Mouse (Mus musculus) heart, embryonic 12.5 days (tissue): ENCODE data around the gene Map3k4. TPM values are rescaled to one million over a fixed set of nuclear protein-coding genes. Genes with fewer than 3 reads are reported as not detected.
A peak's percentile ranks its signal among the peaks of the same experiment; 100 is the strongest.

ENCODE experiments used
- ATAC-seq: fragments of 200-750 bp; cut with Nextera tagmentation; 2 replicates; pipeline ENCODE4 v1.8.0; 2017; ENCODE audit warnings: moderate TSS enrichment, moderate library complexity; ENCODE audit not compliant: insufficient number of reproducible peaks, low FRiP score
- H3K27ac ChIP-seq: fragments of 300-500 bp; sonication (generic); 2 replicates; pipeline ENCODE4 v1.5.1; 2016; ENCODE audit warnings: mild to moderate bottlenecking, moderate library complexity; ENCODE audit not compliant: poor library complexity, severe bottlenecking
- H3K27me3 ChIP-seq: fragments of 300-500 bp; sonication (generic); replicated peaks from 2 replicates; pipeline ENCODE4 v1.6.1; 2016; ENCODE audit warnings: mild to moderate bottlenecking, moderate library complexity
- H3K36me3 ChIP-seq: fragments of 300-500 bp; sonication (generic); 2 replicates; pipeline ENCODE4 v1.6.1; 2016; ENCODE audit warnings: mild to moderate bottlenecking, moderate library complexity
- H3K4me1 ChIP-seq: fragments of 300-500 bp; sonication (generic); replicated peaks from 2 replicates; pipeline ENCODE4 v1.6.1; 2016; ENCODE audit warnings: mild to moderate bottlenecking
- H3K4me2 ChIP-seq: fragments of 300-500 bp; sonication (generic); 2 replicates; pipeline ENCODE4 v1.6.1; 2016; ENCODE audit warnings: mild to moderate bottlenecking, moderate library complexity
- H3K4me3 ChIP-seq: fragments of 300-500 bp; sonication (generic); 2 replicates; pipeline ENCODE4 v1.5.1; 2016; ENCODE audit warnings: mild to moderate bottlenecking
- H3K9ac ChIP-seq: fragments of 300-500 bp; sonication (generic); 2 replicates; pipeline ENCODE4 v1.6.1; 2016; ENCODE audit warnings: mild to moderate bottlenecking, moderate library complexity
- H3K9me3 ChIP-seq: fragments of 300-500 bp; sonication (generic); replicated peaks from 2 replicates; pipeline ENCODE4 v1.6.1; 2016; ENCODE audit warnings: mild to moderate bottlenecking, moderate library complexity
- WGBS: fragments of 180-500 bp; shearing (Covaris S2); methylation state at CpG from one replicate; pipeline ENCODE4 v1.1.7; 2016; 5-methylcytosine and 5-hydroxymethylcytosine counted together
- polyA plus RNA-seq: library from polyadenylated mRNA; unstranded; fragments of >200 nt; fragmentation: Nextera tagmentation; extraction: Ambion mirVana; gene quantifications from 2 replicates; pipeline ENCODE4 v1.2.1, GENCODE M21; 2016

Gene Map3k4
- polyA plus RNA-seq, 1 experiment from 2014 or later = 42.9 TPM

DNA sequence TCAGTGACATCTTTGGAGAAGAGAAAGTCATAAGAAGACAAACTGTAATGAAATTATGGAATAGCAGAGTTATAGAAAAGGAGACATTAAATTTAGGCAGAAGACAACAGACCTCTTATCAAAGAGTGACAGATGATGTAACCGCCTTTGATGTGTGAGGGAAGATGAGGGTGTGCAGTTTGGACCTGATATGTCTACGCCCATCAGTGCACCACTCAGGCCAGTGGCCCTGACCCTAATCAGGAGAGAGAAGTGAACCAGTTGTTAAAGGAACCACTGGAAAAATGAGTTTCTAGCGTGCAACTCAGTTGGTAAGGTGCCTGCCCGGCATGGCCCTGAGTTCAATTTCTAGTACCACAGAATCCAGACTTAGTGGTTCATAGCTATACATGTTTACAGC is 132.7 kb downstream of the Map3k4 start:
- Histone ChIP-seq H3K9me3 (no peaks in the 10 kb centered on the region), H3K27me3 (no peaks in the 10 kb centered on the region), H3K4me2 (no peak overlapping the region), H3K9ac (no peak overlapping the region), H3K4me3 (no peak overlapping the region), H3K36me3 (no peaks in the 10 kb centered on the region), H3K27ac (peak overlapping the region; percentile 51; the same call in 1 of the 2 replicates), H3K4me1 (peaks cover 17% of the 10 kb centered on the region)
- ATAC-seq = peak; percentile 92
- 79% methylated on average over 4 of the region's 4 CpGs for WGBS

DNA sequence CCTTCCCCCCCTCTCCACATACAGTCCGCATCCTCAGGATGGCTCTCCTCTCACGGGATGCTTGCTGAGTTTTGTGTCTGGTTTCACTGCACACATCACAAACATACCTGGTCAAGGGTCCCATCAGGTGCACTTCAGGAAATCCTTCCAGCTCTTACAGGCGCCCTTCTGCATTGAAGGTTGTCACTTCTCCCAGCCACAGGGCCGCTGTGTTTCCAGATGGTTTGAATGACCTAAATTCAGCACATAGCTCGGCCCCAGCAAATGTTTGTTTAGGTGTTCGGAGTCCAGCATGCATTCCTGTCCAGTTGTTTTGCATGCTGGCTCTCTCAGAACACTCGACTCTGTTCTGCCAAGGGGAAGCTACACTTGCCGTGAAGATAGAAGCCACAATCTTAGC is 134.3 kb downstream of the Map3k4 start:
- H3K36me3 ChIP-seq = no peaks in the 10 kb centered on the region
- ATAC-seq = no peak
- H3K9me3 ChIP-seq = no peaks in the 10 kb centered on the region
- peaks cover 17% of the 10 kb centered on the region for H3K4me1 ChIP-seq
- H3K9ac ChIP-seq = no peak overlapping the region
- no peak overlapping the region for H3K27ac ChIP-seq
- WGBS = 69% methylated on average over 8 of the region's 8 CpGs
- no peak overlapping the region for H3K4me2 ChIP-seq
- H3K27me3 ChIP-seq = no peaks in the 10 kb centered on the region
- H3K4me3 ChIP-seq = no peak overlapping the region

DNA sequence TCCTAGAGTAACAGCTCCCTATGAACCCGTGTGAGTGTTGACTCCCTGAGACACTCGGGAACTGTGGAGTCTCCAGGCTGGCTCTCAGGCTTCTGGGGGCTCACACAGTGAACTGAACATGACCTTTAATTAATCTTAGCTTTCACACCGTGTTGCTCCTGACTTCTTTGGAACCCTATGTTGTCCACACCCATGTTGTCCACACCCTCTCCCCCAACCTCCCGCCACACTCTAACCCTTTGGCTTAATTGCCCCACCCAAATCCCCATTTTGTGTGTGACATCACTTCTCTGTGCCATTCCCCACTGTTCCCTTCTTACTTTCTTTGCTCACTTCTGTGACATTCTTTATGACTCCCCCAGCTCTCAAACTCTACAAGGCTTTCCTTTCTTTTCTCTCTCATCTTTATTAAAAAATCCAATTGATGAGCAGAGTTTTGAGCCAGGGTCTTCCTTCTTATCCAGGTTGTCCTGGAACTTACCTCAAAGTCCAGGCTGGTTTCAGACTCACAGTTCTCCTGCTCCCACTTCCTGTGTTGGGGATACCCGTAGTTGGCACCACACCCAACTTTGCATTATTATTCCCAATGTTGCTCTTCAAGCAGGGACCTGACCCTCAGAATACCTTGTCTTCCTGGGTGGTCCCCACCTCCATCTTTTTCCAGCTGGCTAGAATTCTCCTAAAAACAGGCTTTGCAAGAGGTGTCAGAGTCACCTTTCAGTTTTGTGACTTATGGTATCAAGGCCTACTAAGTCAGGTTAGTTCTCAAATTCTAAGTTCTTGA is 135.7 kb downstream of the Map3k4 start:
- Histone ChIP-seq H3K27me3 (no peaks in the 10 kb centered on the region), H3K27ac (no peak overlapping the region), H3K4me1 (peaks cover 22% of the 10 kb centered on the region), H3K9ac (no peak overlapping the region), H3K9me3 (no peaks in the 10 kb centered on the region), H3K4me2 (no peak overlapping the region), H3K36me3 (0 out of 2 replicates have a peak, but pooled peaks cover 6% of the 10 kb centered on the region), H3K4me3 (no peak overlapping the region)
- ATAC-seq = peak; percentile 56; the same call in 1 of the 2 replicates
- 64% methylated on average over 5 of the region's 5 CpGs for WGBS

DNA sequence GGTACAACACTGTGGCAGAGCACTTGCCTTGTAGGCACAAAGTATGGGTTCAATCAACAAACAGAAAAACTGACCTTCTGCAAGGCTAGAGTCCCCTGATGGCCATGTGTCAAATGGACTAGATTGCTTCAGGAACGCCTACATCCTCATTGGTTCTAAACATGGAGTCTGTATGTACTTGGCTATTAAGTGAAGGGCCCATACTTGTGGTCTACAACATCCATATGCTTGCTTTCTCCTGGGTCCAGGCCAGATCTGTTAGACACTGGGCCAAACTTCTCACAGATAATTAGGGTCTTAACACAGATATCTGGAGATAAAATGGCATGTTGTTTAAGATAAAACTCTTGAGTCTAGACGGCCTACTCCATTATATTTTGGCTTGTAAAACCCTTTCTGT is 138.8 kb downstream of the Map3k4 start:
- Histone ChIP-seq H3K36me3 (peaks cover 15% of the 10 kb centered on the region), H3K9me3 (peaks cover 10% of the 10 kb centered on the region), H3K27me3 (no peaks in the 10 kb centered on the region), H3K9ac (no peak overlapping the region), H3K4me2 (no peak overlapping the region), H3K4me1 (peaks cover 8% of the 10 kb centered on the region), H3K4me3 (no peak overlapping the region), H3K27ac (no peak overlapping the region)
- whole genome bisulfite sequencing = 77% methylated on average over 2 of the region's 2 CpGs
- no peak for ATAC-seq

DNA sequence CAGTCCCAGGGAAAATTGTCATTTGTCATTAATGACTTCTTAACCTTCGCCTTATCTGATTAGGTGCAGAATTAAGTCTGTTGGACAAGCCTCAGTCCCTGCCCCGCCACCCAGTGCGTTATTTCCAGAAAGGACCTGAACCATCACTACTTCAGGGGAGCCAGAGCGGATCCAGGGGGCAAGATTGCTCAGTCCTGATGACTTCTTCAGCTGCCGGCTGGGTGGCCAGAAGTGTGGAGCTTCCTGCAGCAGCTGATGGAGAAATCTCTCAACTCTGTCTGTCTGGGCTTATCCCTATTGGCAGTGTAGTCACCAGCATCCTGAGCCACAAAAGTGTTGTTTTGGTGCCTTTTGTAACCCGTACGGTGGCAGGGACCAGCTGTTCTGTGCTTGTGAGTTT is 139.3 kb downstream of the Map3k4 start:
- H3K27ac ChIP-seq = no peak overlapping the region
- H3K4me3 ChIP-seq = no peak overlapping the region
- no peak for ATAC-seq
- H3K27me3 ChIP-seq = no peaks in the 10 kb centered on the region
- peaks cover 18% of the 10 kb centered on the region for H3K36me3 ChIP-seq
- WGBS = 82% methylated on average over 7 of the region's 7 CpGs
- H3K9ac ChIP-seq = no peak overlapping the region
- H3K4me2 ChIP-seq = no peak overlapping the region
- peaks cover 10% of the 10 kb centered on the region for H3K9me3 ChIP-seq
- peaks cover 8% of the 10 kb centered on the region for H3K4me1 ChIP-seq

Other genes starting within 250 kb of the Map3k4 start
- 20.3 and 21.1 TPM in 2 replicates for gene Agpat4, start 200.1 kb downstream of the Map3k4 start, polyA plus RNA-seq
- gene Plg, start 59.8 kb upstream of the Map3k4 start, polyA plus RNA-seq = 0.28 and 2.2 TPM in 2 replicates
- gene Slc22a3, start 188.9 kb upstream of the Map3k4 start, polyA plus RNA-seq = 0.22 and 0.27 TPM in 2 replicates